Mouse (Mus musculus) kidney, postnatal 0 days (tissue): ENCODE results near the gene C530008M17Rik. TPM values are rescaled to one million over a fixed set of nuclear protein-coding genes. Genes with fewer than 3 reads are reported as not detected.

Source experiments
- ATAC-seq: fragments of 200-750 bp; cut with Nextera tagmentation; replicated peaks from 2 replicates; pipeline ENCODE4 v1.8.0; 2017; ENCODE audit warnings: low read depth, moderate number of reproducible peaks, moderate TSS enrichment, moderate library complexity; ENCODE audit not compliant: low FRiP score
- DNase-seq: peaks from one replicate; pipeline ENCODE4 v3.0.0-alpha.2; 2016; ENCODE audit warnings: low spot score
- H3K27ac ChIP-seq: fragments of 300-500 bp; sonication (generic); 2 replicates; pipeline ENCODE4 v1.5.1; 2014; ENCODE audit warnings: mild to moderate bottlenecking
- H3K27me3 ChIP-seq: fragments of 300-500 bp; sonication (generic); 2 replicates; pipeline ENCODE4 v1.6.1; 2014; ENCODE audit warnings: low read length, mixed read lengths; ENCODE audit not compliant: insufficient read depth
- H3K36me3 ChIP-seq: fragments of 300-500 bp; sonication (generic); 2 replicates; pipeline ENCODE4 v1.6.1; 2014; ENCODE audit warnings: low read length, mixed read lengths; ENCODE audit not compliant: insufficient read depth
- H3K4me1 ChIP-seq: fragments of 300-500 bp; sonication (generic); replicated peaks from 2 replicates; pipeline ENCODE4 v1.6.1; 2014; ENCODE audit warnings: antibody characterized with exemption, low read length, mixed read lengths; ENCODE audit not compliant: insufficient read depth
- H3K4me2 ChIP-seq: fragments of 300-500 bp; sonication (generic); 2 replicates; pipeline ENCODE4 v1.6.1; 2014; ENCODE audit warnings: mild to moderate bottlenecking, low read length, moderate library complexity, mixed read lengths
- H3K4me3 ChIP-seq: fragments of 300-500 bp; sonication (generic); replicated peaks from 2 replicates; pipeline ENCODE4 v1.5.1; 2014; ENCODE audit warnings: low read depth, low read length
- H3K9ac ChIP-seq: fragments of 300-500 bp; sonication (generic); 2 replicates; pipeline ENCODE4 v1.6.1; 2014; ENCODE audit warnings: low read depth, low read length
- H3K9me3 ChIP-seq: fragments of 300-500 bp; sonication (generic); replicated peaks from 2 replicates; pipeline ENCODE4 v1.6.1; 2016; ENCODE audit warnings: low read length, inconsistent platforms, mixed read lengths
- CTCF ChIP-seq: IDR thresholded peaks from 2 replicates; pipeline ENCODE4 v1.5.1; 2016; ENCODE audit warnings: antibody characterized with exemption, low read depth, mild to moderate bottlenecking, moderate library complexity
- WGBS: fragments of 180-500 bp; shearing (Covaris S2); extraction: QIAGEN DNeasy Blood & Tissue Kit; methylation state at CpG from one replicate; pipeline ENCODE4 v1.1.7; 2014; 5-methylcytosine and 5-hydroxymethylcytosine counted together
- polyA plus RNA-seq: library from polyadenylated mRNA; unstranded; fragments of >200 nt; fragmentation: Nextera tagmentation; extraction: Ambion mirVana; gene quantifications from 2 replicates; pipeline ENCODE4 v1.2.1, GENCODE M21; 2015

C530008M17Rik gene
- polyA plus RNA-seq, 1 experiment from 2014 or later: 6.8 TPM

DNA sequence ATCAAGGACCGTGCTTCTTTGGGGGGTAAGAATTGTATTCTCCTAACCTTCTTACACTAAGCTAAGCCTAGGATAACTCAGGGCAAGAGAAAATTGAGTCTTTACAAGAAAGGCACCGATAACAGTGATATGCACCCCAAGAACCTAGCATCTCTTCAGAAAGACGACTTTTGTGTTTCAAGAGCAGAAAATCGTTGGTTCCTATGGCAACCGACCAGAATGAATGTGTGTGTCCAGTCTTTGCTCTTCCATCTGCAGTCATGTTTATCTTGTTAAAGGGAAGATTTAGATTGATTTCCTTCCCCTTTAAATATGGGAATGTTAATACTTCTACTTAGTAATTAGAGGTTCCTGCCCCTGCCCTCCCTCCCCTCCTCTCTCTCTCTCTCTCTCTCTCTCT is 27.1 kb downstream of the C530008M17Rik start:
- H3K27ac ChIP-seq: no peak overlapping the region
- H3K36me3 ChIP-seq: no peaks in the 10 kb centered on the region
- H3K4me2 ChIP-seq: no peak overlapping the region
- H3K27me3 ChIP-seq: no peaks in the 10 kb centered on the region
- no peak for ATAC-seq
- 69% methylated on average over 5 of the region's 5 CpGs for WGBS
- no peak for TF ChIP-seq CTCF
- DNase-seq: no peak
- H3K4me3 ChIP-seq: no peak overlapping the region
- H3K4me1 ChIP-seq: no peaks in the 10 kb centered on the region
- no peak overlapping the region for H3K9ac ChIP-seq
- no peaks in the 10 kb centered on the region; the same call in 1 of the 2 replicates for H3K9me3 ChIP-seq

DNA sequence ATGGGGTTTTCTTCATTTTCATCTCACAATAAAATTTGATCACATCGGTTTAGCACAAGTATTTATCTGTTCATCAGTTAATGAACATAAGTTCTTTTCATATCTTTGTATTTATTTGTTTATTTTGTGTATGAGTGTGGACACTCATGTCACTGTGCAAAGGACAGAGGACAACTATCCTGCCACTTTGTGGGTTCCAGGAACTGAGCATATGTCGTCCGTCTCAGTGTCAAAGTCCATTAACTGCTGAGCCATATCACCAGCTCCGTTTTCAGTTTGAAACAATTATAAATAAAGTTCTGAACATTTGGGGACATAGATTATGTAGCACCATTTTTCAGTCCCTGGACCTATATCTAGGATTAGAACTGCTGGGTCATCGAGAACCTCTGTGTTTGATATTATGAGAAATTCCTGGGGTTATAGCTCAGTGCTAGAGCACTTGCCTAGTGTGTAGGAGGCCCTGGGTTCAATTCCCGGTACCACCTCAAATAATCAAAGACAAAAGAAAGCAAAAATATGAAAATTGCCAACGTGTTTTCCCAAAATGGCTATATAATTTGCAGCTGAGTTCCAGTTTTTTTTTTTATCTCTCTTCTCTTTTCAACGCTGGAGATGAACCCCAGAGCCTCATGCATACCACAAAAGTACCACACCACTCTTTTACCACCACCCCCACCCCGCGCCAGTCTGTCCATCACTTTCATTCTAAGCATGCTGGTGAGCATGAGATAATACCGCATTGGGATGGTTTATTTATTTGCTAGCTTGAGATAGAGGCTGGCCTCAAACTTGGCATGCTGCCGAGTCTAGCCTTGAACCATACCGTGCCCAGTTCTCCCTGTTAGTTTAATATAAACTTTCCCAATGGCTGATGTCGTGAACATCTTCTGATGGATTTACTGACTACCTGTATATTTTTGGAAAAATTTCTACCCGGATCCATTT is 28.6 kb downstream of the C530008M17Rik start:
- H3K4me1 ChIP-seq: no peaks in the 10 kb centered on the region
- H3K4me2 ChIP-seq: no peak overlapping the region
- no peak overlapping the region for H3K4me3 ChIP-seq
- no peak for TF ChIP-seq CTCF
- no peak overlapping the region for H3K9ac ChIP-seq
- H3K36me3 ChIP-seq: no peaks in the 10 kb centered on the region
- H3K9me3 ChIP-seq: no peaks in the 10 kb centered on the region; the same call in 1 of the 2 replicates
- no peak for ATAC-seq
- no peaks in the 10 kb centered on the region for H3K27me3 ChIP-seq
- DNase-seq: no peak
- H3K27ac ChIP-seq: no peak overlapping the region
- WGBS: 76% methylated on average over 15 of the region's 15 CpGs

DNA sequence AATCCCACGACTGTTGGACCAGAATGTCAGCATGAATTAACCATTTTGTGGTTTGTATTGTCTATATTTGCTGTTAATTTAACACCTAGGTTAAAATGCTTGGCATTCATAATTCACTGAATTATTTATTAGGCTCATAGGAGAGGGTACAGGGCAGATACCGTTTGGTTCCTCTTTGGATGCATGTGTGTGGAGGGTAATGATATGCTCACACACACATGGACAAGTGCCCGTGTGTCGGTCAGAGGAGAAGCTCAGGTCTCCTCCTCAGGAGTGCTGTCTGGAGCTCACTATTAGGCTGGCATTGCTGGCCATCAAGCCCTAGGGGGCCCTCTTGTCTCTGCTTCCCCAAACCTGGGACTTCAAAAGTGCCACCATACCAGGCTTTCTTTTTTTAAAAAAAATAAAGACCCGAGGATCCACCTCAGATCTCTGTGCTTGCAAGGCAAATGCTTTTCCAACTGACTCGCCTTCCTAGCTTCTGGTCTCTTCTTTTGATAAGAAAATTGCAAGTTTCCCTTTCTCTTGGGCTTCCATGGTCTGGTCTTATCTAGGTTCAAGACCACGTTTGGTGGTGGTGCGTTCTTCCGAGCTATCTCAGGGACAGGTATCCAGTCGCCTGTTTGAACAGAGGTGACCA is 31.8 kb downstream of the C530008M17Rik start:
- no peaks in the 10 kb centered on the region for H3K4me1 ChIP-seq
- 88% methylated on average over 10 of the region's 10 CpGs for WGBS
- H3K27me3 ChIP-seq: no peaks in the 10 kb centered on the region
- no peak for TF ChIP-seq CTCF
- no peak for ATAC-seq
- no peaks in the 10 kb centered on the region for H3K9me3 ChIP-seq
- H3K27ac ChIP-seq: no peak overlapping the region
- no peak overlapping the region for H3K4me2 ChIP-seq
- no peaks in the 10 kb centered on the region for H3K36me3 ChIP-seq
- no peak for DNase-seq
- no peak overlapping the region for H3K4me3 ChIP-seq
- no peak overlapping the region for H3K9ac ChIP-seq

DNA sequence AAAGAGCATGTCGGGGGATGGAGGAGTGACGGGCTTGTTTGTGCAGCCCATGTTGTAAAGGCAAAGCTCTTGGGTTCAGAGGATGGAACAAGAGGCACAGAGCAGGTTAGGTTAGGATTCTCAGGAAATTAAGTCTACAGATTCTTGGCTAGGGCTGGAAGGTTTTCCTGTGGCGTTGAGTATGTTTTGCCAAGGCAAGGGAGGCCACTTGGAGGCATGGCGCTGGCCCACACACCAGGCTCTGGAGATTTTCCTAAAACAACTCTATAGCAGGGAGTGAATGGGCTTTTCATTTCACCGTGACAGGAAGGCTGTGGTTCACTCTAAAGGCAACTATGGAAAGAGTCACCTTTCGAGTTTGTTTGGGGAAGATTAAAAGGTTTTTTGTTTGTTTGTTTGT is 32.3 kb downstream of the C530008M17Rik start:
- ATAC-seq: no peak
- no peak overlapping the region for H3K4me3 ChIP-seq
- H3K27me3 ChIP-seq: no peaks in the 10 kb centered on the region
- no peak overlapping the region for H3K27ac ChIP-seq
- no peaks in the 10 kb centered on the region for H3K4me1 ChIP-seq
- no peak overlapping the region for H3K9ac ChIP-seq
- H3K4me2 ChIP-seq: no peak overlapping the region
- no peaks in the 10 kb centered on the region for H3K36me3 ChIP-seq
- TF ChIP-seq CTCF: no peak
- no peak for DNase-seq
- 74% methylated on average over 6 of the region's 6 CpGs for WGBS
- no peaks in the 10 kb centered on the region for H3K9me3 ChIP-seq

DNA sequence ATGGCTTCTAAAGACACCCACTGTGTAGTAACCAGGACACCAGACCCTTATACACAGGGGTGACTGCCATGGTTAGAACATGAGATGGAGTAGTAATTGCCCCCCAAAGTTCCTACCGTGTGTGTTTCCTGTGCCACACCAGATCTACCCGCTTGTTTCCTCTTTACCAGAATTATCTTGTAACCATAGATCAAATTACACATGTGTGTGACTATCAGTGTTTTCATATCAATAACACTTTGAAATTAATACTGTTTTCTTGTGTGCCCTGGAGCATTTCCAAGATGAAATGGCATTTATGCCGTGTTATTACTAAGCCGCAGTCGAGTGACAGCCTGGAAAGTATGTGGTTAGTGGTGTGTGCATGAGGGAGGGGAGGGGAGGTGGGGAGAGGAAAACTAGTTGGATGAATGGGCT is 33.9 kb downstream of the C530008M17Rik start:
- TF ChIP-seq CTCF: no peak

DNA sequence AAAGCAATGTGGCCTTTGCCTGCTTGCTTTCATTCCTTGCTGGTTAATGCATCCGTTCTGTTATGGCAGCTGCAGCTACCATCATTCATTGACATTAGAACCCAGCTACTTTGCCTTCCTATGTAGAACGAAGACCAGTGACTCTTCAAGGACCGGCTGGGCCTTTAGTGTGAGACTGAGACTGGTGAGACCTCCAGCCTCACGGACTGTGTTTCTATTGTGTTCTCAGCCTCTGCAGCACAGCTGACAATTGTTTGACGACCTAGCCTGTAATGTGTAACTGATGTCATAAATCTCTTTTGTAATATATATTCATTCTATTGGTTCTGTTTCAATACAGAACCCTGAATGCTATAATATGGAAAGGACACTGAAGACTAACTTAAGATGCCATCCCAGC is 34.9 kb downstream of the C530008M17Rik start:
- Histone ChIP-seq H3K4me3 (no peak overlapping the region), H3K4me2 (no peak overlapping the region), H3K36me3 (no peaks in the 10 kb centered on the region), H3K9me3 (no peaks in the 10 kb centered on the region), H3K9ac (no peak overlapping the region), H3K27ac (no peak overlapping the region), H3K4me1 (no peaks in the 10 kb centered on the region), H3K27me3 (no peaks in the 10 kb centered on the region)
- TF ChIP-seq CTCF: no peak
- WGBS: 85% methylated on average over 5 of the region's 5 CpGs
- ATAC-seq (no peak), DNase-seq (no peak)

More for the DNA sequence above, 33.9 kb downstream of the C530008M17Rik start:
- no peaks in the 10 kb centered on the region for H3K36me3 ChIP-seq
- no peak for ATAC-seq
- no peak overlapping the region for H3K4me2 ChIP-seq
- H3K9me3 ChIP-seq: no peaks in the 10 kb centered on the region
- 38% methylated on average over 5 of the region's 5 CpGs for WGBS
- no peak for DNase-seq
- no peaks in the 10 kb centered on the region for H3K27me3 ChIP-seq
- H3K4me1 ChIP-seq: no peaks in the 10 kb centered on the region
- no peak overlapping the region for H3K4me3 ChIP-seq
- H3K27ac ChIP-seq: no peak overlapping the region
- no peak overlapping the region for H3K9ac ChIP-seq
